Mouse (Mus musculus) frontal cortex, postnatal 36 days (tissue): Measurements from ENCODE around the gene AI597479.
"Not testable (repeated sequence)": the region's sequence is repeated elsewhere in the genome, so short reads cannot be mapped to it uniquely, and the experiment has no call there.

Source experiments
- DNase-seq, 2 experiments: peaks; one replicate each; pipeline ENCODE4 v3.0.0; 2022; ENCODE audit warnings: low spot score in 2 of 2

The AI597479 gene

DNA sequence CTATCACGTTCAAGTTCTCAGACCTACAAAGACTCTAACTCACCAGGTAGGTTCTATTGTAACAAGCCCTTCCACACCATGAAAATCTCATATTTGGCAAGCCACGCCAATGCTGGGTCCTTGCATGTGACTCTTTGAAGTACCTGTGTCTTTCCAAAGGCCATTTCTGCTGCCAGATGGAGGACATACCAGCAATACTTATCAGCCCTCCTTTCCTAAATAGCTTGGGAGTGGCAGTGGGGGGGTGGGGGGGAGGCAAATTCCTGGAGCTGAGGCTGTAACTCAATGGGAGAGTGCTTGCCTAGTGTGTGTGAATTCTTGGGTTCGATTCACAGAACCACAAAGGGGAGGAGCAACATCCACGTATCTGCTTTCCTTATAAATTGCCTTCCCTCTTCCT, 26.2 kb downstream of the AI597479 start:
- no peak for DNase-seq

- DNase-seq = no peak
Measured at GRCm38 (mm10) chr1:43127196-43127595, 28.7 kb downstream of the AI597479 start.

DNA sequence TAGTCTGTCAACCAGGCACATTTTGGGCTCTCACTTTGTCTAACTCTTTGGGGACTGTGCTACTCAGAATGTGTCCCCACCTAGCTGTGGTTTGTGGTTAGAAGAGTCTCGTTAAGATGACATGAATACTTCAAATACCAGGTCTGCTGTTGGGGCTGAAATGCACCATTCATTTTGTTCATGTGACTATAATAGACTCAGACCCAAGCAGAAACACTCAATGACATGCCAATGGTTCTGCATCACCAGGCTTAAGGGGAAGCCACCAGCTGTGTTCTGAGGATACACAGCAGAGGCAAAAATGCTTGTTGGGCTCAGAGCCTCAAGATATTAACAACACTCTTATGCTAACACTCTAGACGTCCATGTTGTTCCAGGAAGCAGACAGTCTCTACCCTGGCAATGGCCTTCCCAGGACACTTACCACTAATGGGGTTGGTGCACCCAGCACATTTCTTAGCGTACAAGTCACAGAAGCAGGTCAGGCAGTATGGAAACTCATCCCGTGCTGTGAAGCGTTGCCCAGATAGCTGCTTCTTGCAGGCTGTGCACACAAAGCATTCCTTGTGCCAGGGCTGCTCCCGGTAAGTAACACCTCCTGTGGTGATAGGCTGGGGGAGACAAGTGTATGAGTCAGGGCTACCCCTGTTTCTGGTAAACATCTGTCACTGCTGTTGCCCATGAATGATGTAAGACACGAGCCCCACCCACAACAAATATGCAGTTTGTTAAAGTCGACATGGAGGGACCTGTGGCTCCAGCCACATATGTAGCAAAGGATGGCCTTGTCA, 29.5 kb downstream of the AI597479 start:
- no peak for DNase-seq

GRCm38 (mm10) chr1:43130219-43130981, 31.9 kb downstream of the AI597479 start:
- peak in 1 of 2 experiments; percentile 48 for DNase-seq

GRCm38 (mm10) chr1:43131591-43131990, 33.1 kb downstream of the AI597479 start:
- no peak for DNase-seq

DNA sequence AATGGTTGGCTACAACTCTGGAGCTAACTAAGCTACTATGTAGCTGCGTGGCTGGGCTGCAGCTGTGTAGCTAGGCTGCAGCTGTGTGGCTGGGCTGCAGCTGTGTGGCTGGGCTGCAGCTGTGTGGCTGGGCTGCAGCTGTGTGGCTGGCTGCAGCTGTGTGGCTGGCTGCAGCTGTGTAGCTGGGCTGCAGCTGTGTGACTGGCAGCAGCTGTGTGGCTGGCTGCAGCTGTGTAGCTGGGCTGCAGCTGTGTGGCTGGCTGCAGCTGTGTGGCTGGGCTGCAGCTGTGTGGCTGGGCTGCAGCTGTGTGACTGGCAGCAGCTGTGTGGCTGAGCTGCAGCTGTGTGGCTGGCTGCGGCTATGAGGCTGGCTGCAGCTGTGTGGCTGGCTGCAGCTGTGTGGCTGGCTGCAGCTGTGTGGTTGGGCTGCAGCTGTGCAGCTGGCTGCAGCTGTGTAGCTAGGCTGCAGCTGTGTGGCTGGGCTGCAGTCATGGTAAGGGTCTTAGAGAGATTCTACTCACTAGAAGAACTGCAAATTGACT, 38.0 kb downstream of the AI597479 start:
- DNase-seq = not testable (repeated sequence)

- peak; percentile 59 to 80 for DNase-seq
Measured at GRCm38 (mm10) chr1:43137334-43137733, 38.8 kb downstream of the AI597479 start.

DNA sequence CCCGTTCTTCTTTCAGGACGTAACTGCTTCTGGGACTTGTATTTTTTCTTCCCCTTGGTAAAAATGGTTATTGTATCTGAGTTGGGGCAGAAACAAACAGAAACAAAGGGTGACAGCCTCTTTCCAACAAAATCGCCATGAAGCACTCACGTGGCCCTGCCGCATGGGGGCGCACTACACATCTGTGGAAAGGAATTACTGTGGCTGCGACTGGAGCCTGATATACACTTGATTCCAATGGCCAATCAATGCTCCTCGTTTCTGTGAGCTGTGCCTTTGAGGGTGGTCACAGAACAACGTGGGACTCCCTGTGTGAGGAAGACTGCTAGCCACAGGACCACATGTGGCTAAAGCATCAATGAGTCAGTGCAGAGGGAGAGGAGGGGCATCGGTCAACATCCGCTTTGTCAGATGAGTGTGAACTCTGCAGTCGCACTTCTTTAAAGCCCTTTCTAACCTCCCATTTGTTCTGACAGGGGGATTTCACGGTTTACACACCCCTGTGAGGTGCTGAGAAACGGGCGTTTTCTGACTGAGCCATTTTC, 39.8 kb downstream of the AI597479 start:
- DNase-seq = no peak

GRCm38 (mm10) chr1:43139587-43140266, 41.2 kb downstream of the AI597479 start:
- DNase-seq = peak; percentile 84 to 93

DNA sequence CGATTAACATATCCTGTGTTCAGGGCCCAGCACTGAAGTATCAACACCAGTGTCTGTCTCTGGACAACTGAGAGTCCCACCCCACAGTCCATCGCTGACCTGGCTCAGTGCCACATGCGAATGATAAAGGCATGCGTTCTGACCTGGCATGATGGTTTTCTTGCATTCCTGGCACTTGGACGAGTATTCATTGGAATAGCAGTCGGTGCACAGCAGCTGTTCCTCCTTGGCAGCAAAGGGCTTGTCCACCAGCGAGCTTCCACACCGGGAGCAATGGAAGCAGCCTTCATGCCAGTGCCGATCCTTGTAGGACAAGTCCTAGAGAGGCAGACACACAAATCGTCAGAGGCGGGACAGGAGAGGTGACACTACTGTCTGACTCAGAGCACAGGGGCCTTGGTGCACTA, 43.0 kb downstream of the AI597479 start:
- DNase-seq = no peak

DNA sequence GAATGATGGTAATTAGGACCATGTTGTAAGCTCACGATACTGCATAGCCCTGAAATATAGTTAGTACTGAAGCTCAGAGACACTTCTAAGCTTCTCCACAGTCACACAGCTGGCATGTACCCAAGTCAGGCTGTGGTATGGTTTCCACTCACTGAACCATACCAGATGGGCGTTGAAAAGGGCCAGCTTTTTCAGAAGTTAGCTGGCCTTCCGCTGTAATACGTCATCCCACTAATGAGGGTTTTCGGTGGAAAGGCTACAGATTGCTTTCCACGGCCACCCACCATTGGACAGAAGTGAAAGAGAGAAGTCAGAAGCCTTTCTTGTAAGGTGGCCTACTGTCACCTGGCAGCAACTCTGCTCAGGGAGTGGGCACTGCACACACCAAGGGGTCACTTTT, 44.3 kb downstream of the AI597479 start:
- DNase-seq = no peak

GRCm38 (mm10) chr1:43143284-43143683, 44.8 kb downstream of the AI597479 start:
- DNase-seq = no peak

- DNase-seq = no peak
Measured at GRCm38 (mm10) chr1:43143791-43144190, 45.3 kb downstream of the AI597479 start.

GRCm38 (mm10) chr1:43144338-43144906, 45.9 kb downstream of the AI597479 start:
- DNase-seq = no peak

GRCm38 (mm10) chr1:43145388-43145787, 46.9 kb downstream of the AI597479 start:
- no peak for DNase-seq

DNA sequence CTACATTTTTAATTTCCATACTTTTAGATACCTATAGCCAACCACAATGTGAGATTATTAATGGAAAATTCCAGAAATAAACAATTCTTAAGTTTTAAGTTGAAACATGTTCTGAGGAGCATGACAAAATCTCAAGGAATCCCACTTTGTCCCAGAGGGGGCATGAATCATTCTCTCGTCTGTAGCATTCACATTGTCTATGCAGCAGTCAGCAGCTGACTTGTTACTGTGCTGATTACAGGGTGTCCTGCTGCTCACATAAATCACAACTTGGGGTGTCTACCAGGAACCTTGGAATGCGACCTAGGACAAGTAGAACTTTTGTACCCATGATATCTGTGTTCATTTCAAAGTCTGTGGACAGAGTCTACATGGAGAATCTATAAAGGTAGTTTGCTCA, 49.0 kb downstream of the AI597479 start:
- no peak for DNase-seq

- DNase-seq = no peak
Measured at GRCm38 (mm10) chr1:43150225-43150624, 51.7 kb downstream of the AI597479 start.

DNA sequence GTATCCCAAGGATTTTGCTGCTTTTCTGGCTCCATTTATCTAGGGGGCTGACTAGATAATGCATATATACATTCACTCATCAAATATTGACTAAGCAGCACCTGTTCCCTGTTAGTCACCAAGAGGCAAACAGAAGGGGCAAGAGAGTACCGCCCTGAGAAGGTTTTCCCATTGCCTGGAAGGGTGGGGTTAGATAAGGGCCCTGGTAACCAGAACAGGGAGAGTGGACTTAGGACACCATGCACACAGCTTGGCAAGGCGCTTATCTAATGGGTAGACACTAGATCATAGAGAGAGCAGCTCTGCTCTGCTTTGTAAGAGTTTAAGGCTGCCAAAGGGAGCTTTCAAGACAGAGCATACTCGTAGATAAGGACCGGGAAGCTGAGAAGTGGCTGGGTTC, 54.1 kb downstream of the AI597479 start:
- no peak for DNase-seq

GRCm38 (mm10) chr1:43153538-43153937, 55.0 kb downstream of the AI597479 start:
- no peak for DNase-seq

DNA sequence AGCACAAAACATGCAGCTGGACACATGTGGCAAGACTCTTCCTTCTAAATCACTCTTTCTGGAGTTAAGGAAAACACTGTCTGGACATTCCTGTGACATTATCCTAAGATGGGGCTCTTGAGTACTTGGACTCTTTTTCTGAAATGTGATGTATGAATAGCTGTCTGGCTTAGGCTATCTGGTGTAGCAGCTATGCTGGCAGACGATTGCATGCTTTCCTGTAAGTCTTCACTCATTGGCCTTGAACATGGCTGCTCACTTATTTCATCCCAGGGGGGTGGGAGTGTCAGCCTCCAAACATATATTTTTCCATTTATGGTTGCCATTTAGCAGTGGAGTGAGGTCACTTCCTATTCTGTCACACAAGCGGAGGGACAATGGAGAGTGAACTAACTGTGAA, 56.0 kb downstream of the AI597479 start:
- DNase-seq = no peak

DNA sequence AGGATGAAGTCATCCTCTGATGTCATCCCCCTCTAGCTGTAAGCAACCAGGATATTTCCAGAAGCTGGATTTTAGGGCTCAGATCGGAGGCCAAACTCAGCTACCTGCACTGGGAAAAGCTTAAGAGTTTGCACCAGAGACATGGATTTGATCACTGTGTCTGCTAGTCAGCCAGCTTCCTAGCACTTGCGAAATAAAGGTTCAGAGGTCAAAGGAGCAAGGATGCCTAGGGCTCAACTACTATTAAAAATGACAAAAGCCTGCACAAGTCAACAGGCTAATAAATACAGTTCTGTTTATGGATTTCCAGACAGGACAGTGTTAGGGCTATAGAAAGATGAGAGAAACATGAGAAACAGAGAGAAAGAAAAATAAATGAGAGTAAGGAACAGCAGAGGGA, 59.4 kb downstream of the AI597479 start:
- no peak for DNase-seq

GRCm38 (mm10) chr1:43159429-43159828, 60.9 kb downstream of the AI597479 start:
- DNase-seq = no peak
